Mouse (Mus musculus) ovary, postnatal 10 days (tissue): ENCODE results near the gene 1700013G24Rik.

Source experiments
- DNase-seq: peaks from one replicate; pipeline ENCODE4 v3.0.0; 2022; ENCODE audit warnings: low spot score

Gene 1700013G24Rik

GRCm38 (mm10) chr4:137495501-137496100, 42.5 kb downstream of the 1700013G24Rik start:
- no peak for DNase-seq

GRCm38 (mm10) chr4:137497367-137497766, 44.3 kb downstream of the 1700013G24Rik start:
- no peak for DNase-seq

- no peak for DNase-seq
These were observed 45.0 kb downstream of the 1700013G24Rik start for GRCm38 (mm10) chr4:137497892-137498722.

- DNase-seq, result no peak
These were observed 45.9 kb downstream of the 1700013G24Rik start for GRCm38 (mm10) chr4:137498882-137499583.

GRCm38 (mm10) chr4:137500149-137500548, 47.1 kb downstream of the 1700013G24Rik start:
- no peak for DNase-seq

- no peak for DNase-seq
These were observed 47.9 kb downstream of the 1700013G24Rik start for GRCm38 (mm10) chr4:137500953-137501352.

- no peak for DNase-seq
These were observed 49.1 kb downstream of the 1700013G24Rik start for GRCm38 (mm10) chr4:137502183-137502582.

GRCm38 (mm10) chr4:137502801-137503200, 49.7 kb downstream of the 1700013G24Rik start:
- no peak for DNase-seq

- no peak for DNase-seq
These were observed 50.5 kb downstream of the 1700013G24Rik start for GRCm38 (mm10) chr4:137503509-137503971.
